Mouse (Mus musculus): ENCODE measurements at regions not wholly inside any gene's neighbourhood (a gene's known extent, or its start where the extent isn't known, plus 50 kb on each side); places are given as distances from the start of the nearest gene placed in this dataset.

DNA sequence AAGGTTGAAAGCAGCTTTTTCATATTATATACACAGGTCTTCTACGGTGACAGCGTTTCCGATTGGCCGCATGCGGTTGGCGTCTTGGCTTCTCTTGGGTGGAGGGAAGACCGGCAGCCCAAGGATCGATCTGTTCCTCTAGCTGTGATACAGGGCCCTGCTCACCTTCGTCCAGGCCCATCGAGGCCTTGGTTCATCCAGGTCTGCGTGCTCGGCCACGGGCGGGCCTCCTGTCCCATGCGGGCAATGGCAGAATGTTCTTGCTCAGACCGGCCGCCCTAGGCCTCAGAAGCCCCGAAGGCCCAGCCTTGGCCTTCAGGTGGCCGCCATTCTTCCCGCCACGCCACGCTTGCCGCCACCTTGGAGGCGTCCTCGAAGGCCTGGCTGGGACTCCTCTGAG, 194.4 kb upstream of the Ppp6c start:
- no peak overlapping the region for H3K27ac ChIP-seq (replicated peaks)
- DNase-seq (ENCODE audit: low spot score) (no peak), ATAC-seq (ENCODE audit: low FRiP score, low TSS enrichment) (no peak)
- no peaks in the 10 kb centered on the region for H3K36me3 ChIP-seq (ENCODE audit: control insufficient read depth, insufficient read depth, low read length)
- H3K9ac ChIP-seq (ENCODE audit: low read length) = no peak overlapping the region
- H3K27me3 ChIP-seq (ENCODE audit: control insufficient read depth, insufficient read depth, low read length) = no peaks in the 10 kb centered on the region
- no peaks in the 10 kb centered on the region for H3K4me1 ChIP-seq (replicated peaks; ENCODE audit: control insufficient read depth, insufficient read depth)
- TF ChIP-seq EP300 (optimal IDR thresholded peaks at IDR 0.05) = no peak
- TF ChIP-seq CTCF (IDR thresholded peaks at IDR 0.05; ENCODE audit: low read depth) = no peak
- WGBS = 93% methylated on average over 25 of the region's 25 CpGs
- H3K4me3 ChIP-seq (ENCODE audit: low read depth, low read length) = no peak overlapping the region
- H3K4me2 ChIP-seq (replicated peaks; ENCODE audit: low read depth) = no peak overlapping the region
- no peaks in the 10 kb centered on the region for H3K9me3 ChIP-seq (ENCODE audit: control insufficient read depth, low read length)

GRCm38 (mm10) chr2:39400336-39400735, 174.1 kb upstream of the Ppp6c start:
- H3K9ac ChIP-seq (ENCODE audit: low read length) = no peak overlapping the region
- H3K4me3 ChIP-seq (ENCODE audit: low read depth, low read length) = no peak overlapping the region
- no peaks in the 10 kb centered on the region for H3K36me3 ChIP-seq (ENCODE audit: control insufficient read depth, insufficient read depth, low read length)
- H3K4me1 ChIP-seq (replicated peaks; ENCODE audit: control insufficient read depth, insufficient read depth) = no peaks in the 10 kb centered on the region
- DNase-seq (ENCODE audit: low spot score) = no peak
- no peaks in the 10 kb centered on the region for H3K9me3 ChIP-seq (ENCODE audit: control insufficient read depth, low read length)
- H3K4me2 ChIP-seq (replicated peaks; ENCODE audit: low read depth) = no peak overlapping the region
- no peaks in the 10 kb centered on the region for H3K27me3 ChIP-seq (ENCODE audit: control insufficient read depth, insufficient read depth, low read length)
- no peak overlapping the region for H3K27ac ChIP-seq (replicated peaks)
- ATAC-seq (ENCODE audit: low FRiP score, low TSS enrichment) = no peak
- TF ChIP-seq CTCF (IDR thresholded peaks at IDR 0.05; ENCODE audit: low read depth) = no peak
- no peak for TF ChIP-seq EP300 (optimal IDR thresholded peaks at IDR 0.05)
- WGBS = 27% methylated on average over 2 of the region's 2 CpGs

DNA sequence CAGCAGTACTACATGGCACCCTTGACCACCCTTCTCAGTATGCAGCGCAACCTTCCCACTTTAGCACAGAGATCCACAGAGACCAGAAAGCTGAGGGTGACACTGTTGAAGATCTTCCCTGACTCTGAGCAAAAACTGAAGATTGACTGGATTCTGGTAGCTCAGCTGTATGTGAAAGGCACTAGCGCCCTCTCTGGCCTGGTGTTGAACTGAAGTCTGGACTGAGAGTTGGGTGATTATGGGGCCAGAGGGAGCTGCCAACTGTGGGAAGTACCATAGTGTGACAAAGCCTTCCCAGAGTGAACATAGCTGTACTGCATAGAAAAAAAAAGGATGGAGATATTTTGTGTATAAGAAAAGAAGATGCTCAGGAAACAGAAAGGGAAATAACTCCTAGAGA, 173.3 kb upstream of the Ppp6c start:
- Histone ChIP-seq H3K4me3 (ENCODE audit: low read depth, low read length) (no peak overlapping the region), H3K27ac (replicated peaks) (no peak overlapping the region), H3K4me2 (replicated peaks; ENCODE audit: low read depth) (no peak overlapping the region), H3K4me1 (replicated peaks; ENCODE audit: control insufficient read depth, insufficient read depth) (no peaks in the 10 kb centered on the region), H3K9me3 (ENCODE audit: control insufficient read depth, low read length) (no peaks in the 10 kb centered on the region), H3K27me3 (ENCODE audit: control insufficient read depth, insufficient read depth, low read length) (no peaks in the 10 kb centered on the region), H3K36me3 (ENCODE audit: control insufficient read depth, insufficient read depth, low read length) (no peaks in the 10 kb centered on the region), H3K9ac (ENCODE audit: low read length) (no peak overlapping the region)
- WGBS = 70% methylated on average over 2 of the region's 2 CpGs
- TF ChIP-seq CTCF (IDR thresholded peaks at IDR 0.05; ENCODE audit: low read depth) (peak; percentile 15; the same call in 1 of the 2 replicates), EP300 (optimal IDR thresholded peaks at IDR 0.05) (no peak)
- no peak for DNase-seq (ENCODE audit: low spot score)
- no peak for ATAC-seq (ENCODE audit: low FRiP score, low TSS enrichment)

DNA sequence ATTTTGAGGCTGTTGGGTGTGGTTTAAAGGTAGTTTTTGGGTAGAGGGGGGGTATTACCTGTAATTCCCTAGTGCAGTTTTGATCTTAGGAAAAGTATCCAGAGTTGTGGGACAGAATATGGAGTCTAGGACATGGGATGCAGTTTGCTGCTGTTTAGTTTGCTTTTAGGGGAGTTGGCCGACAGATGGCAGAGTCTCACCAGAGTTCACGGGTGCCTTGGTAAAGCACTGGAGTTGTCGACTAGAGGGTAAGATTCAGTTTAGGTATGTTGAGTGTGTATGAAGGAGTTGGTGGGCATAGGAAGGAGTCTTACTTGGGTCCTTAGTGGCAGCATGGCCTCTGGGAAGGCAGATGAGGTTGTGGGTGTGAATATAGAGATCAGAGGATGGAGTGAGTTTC, 168.4 kb upstream of the Ppp6c start:
- TF ChIP-seq EP300 (optimal IDR thresholded peaks at IDR 0.05) = no peak
- TF ChIP-seq CTCF (IDR thresholded peaks at IDR 0.05; ENCODE audit: low read depth) = peak; percentile 9; the same call in 1 of the 2 replicates
- ATAC-seq (ENCODE audit: low FRiP score, low TSS enrichment) (no peak), DNase-seq (ENCODE audit: low spot score) (no peak)
- no peak overlapping the region for H3K4me3 ChIP-seq (ENCODE audit: low read depth, low read length)
- H3K4me1 ChIP-seq (replicated peaks; ENCODE audit: control insufficient read depth, insufficient read depth) = no peaks in the 10 kb centered on the region
- no peaks in the 10 kb centered on the region for H3K27me3 ChIP-seq (ENCODE audit: control insufficient read depth, insufficient read depth, low read length)
- H3K9me3 ChIP-seq (ENCODE audit: control insufficient read depth, low read length) = no peaks in the 10 kb centered on the region
- no peaks in the 10 kb centered on the region for H3K36me3 ChIP-seq (ENCODE audit: control insufficient read depth, insufficient read depth, low read length)
- H3K9ac ChIP-seq (ENCODE audit: low read length) = no peak overlapping the region
- WGBS = 58% methylated on average over 3 of the region's 3 CpGs
- H3K4me2 ChIP-seq (replicated peaks; ENCODE audit: low read depth) = no peak overlapping the region
- H3K27ac ChIP-seq (replicated peaks) = no peak overlapping the region

DNA sequence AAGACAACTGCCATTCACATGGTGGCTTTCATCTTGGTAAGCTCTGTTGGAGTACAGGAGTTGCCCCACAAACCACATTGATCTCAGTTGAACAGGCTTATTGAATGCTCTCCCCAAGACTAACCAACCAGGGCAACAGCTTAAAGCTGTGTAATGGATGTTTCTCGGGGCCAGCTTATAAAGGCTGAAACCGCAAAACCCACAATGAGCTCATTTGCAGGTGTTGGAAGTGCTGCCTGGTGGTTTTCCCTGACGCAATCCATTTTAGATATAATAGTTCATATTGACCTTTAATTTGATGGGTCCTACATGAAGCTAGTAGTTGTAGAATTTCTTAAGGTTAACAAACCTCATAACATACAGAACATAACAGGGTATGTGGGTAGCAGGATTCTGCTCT, 151.0 kb upstream of the Ppp6c start:
- DNase-seq (ENCODE audit: low spot score) = no peak
- no peak overlapping the region for H3K27ac ChIP-seq (replicated peaks)
- H3K36me3 ChIP-seq (ENCODE audit: control insufficient read depth, insufficient read depth, low read length) = no peaks in the 10 kb centered on the region
- H3K27me3 ChIP-seq (ENCODE audit: control insufficient read depth, insufficient read depth, low read length) = no peaks in the 10 kb centered on the region
- H3K4me3 ChIP-seq (ENCODE audit: low read depth, low read length) = no peak overlapping the region
- ATAC-seq (ENCODE audit: low FRiP score, low TSS enrichment) = no peak
- H3K9ac ChIP-seq (ENCODE audit: low read length) = no peak overlapping the region
- H3K9me3 ChIP-seq (ENCODE audit: control insufficient read depth, low read length) = no peaks in the 10 kb centered on the region
- TF ChIP-seq CTCF (IDR thresholded peaks at IDR 0.05; ENCODE audit: low read depth) (no peak), EP300 (optimal IDR thresholded peaks at IDR 0.05) (no peak)
- no peak overlapping the region for H3K4me2 ChIP-seq (replicated peaks; ENCODE audit: low read depth)
- WGBS = 90% methylated on average over 3 of the region's 3 CpGs
- no peaks in the 10 kb centered on the region for H3K4me1 ChIP-seq (replicated peaks; ENCODE audit: control insufficient read depth, insufficient read depth)

DNA sequence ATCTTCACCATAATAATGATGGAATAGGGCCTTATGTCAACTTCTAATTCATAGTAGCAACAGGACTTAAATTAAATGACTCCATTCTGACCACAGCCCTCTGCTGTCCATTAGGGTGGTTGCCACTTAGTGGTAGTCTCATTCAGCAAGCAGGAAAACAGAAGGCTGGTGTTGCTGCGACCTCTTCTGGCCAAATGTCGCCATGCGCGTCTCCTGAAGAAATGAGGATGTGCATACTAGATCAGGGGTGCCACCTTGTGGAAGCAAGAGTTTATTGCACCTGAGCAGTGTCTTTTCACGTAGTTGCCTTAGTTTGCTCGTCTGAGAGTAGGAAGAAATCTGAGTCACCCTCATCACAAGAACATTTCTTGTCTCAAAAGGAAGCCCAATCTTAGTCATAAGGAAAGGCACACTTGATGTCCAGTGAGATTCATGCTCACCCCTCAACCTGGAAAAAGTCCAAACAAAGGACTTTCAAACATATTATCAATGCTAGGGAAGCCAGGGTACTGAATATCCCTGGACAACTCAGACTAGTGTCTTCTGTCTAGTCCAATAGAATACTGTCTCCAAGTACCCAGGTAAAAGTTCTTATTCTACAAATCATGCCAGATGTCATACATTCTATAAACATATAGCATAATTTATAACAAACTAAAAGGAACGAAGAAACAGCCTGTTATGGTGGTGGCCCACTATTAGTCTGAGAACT, 147.0 kb upstream of the Ppp6c start:
- 12% methylated on average over 7 of the region's 7 CpGs for WGBS
- H3K9me3 ChIP-seq (ENCODE audit: control insufficient read depth, low read length) = no peaks in the 10 kb centered on the region
- H3K27me3 ChIP-seq (ENCODE audit: control insufficient read depth, insufficient read depth, low read length) = no peaks in the 10 kb centered on the region
- DNase-seq (ENCODE audit: low spot score) = peak; percentile 94
- ATAC-seq (ENCODE audit: low FRiP score, low TSS enrichment) = peak; percentile 94
- no peaks in the 10 kb centered on the region for H3K4me1 ChIP-seq (replicated peaks; ENCODE audit: control insufficient read depth, insufficient read depth)
- no peak overlapping the region for H3K27ac ChIP-seq (replicated peaks)
- H3K36me3 ChIP-seq (ENCODE audit: control insufficient read depth, insufficient read depth, low read length) = no peaks in the 10 kb centered on the region
- no peak overlapping the region for H3K4me3 ChIP-seq (ENCODE audit: low read depth, low read length)
- no peak for TF ChIP-seq EP300 (optimal IDR thresholded peaks at IDR 0.05)
- peak; percentile 100 for TF ChIP-seq CTCF (IDR thresholded peaks at IDR 0.05; ENCODE audit: low read depth)
- no peak overlapping the region for H3K4me2 ChIP-seq (replicated peaks; ENCODE audit: low read depth)
- no peak overlapping the region for H3K9ac ChIP-seq (ENCODE audit: low read length)

All from stomach, postnatal 0 days (tissue).